Mouse (Mus musculus) liver, postnatal 0 days (tissue): ENCODE results near the gene Syt7. TPM values are rescaled to one million over a fixed set of nuclear protein-coding genes. Genes with fewer than 3 reads are reported as not detected.

Experiments
- ATAC-seq: fragments of 200-750 bp; cut with Nextera tagmentation; 2 replicates; pipeline ENCODE4 v1.8.0; 2017; ENCODE audit warnings: mild to moderate bottlenecking, moderate library complexity
- DNase-seq: peaks from one replicate; pipeline ENCODE4 v3.0.0-alpha.2; 2016
- H3K27ac ChIP-seq: fragments of 300-500 bp; sonication (generic); 2 replicates; pipeline ENCODE4 v1.5.1; 2014; ENCODE audit warnings: antibody characterized with exemption, moderate library complexity, mild to moderate bottlenecking, low read depth
- H3K27me3 ChIP-seq: fragments of 300-500 bp; sonication (generic); 2 replicates; pipeline ENCODE4 v1.6.1; 2014; ENCODE audit warnings: low read length, control low read depth, mixed read lengths; ENCODE audit not compliant: insufficient read depth
- H3K36me3 ChIP-seq: fragments of 300-500 bp; sonication (generic); replicated peaks from 2 replicates; pipeline ENCODE4 v1.6.1; 2014; ENCODE audit warnings: mild to moderate bottlenecking, control low read depth, low read length, moderate library complexity, mixed read lengths; ENCODE audit not compliant: insufficient read depth
- H3K4me1 ChIP-seq: fragments of 300-500 bp; sonication (generic); 2 replicates; pipeline ENCODE4 v1.6.1; 2014; ENCODE audit warnings: antibody characterized with exemption, mild to moderate bottlenecking, control low read depth; ENCODE audit not compliant: insufficient read depth
- H3K4me2 ChIP-seq: fragments of 300-500 bp; sonication (generic); 2 replicates; pipeline ENCODE4 v1.6.1; 2014; ENCODE audit warnings: low read depth, mild to moderate bottlenecking, low read length, moderate library complexity, mixed read lengths
- H3K4me3 ChIP-seq: fragments of 300-500 bp; sonication (generic); 2 replicates; pipeline ENCODE4 v1.5.1; 2014; ENCODE audit warnings: low read depth, low read length
- H3K9ac ChIP-seq: fragments of 300-500 bp; sonication (generic); replicated peaks from 2 replicates; pipeline ENCODE4 v1.6.1; 2014; ENCODE audit warnings: mild to moderate bottlenecking, moderate library complexity
- H3K9me3 ChIP-seq: fragments of 300-500 bp; sonication (generic); 2 replicates; pipeline ENCODE4 v1.6.1; 2016; ENCODE audit warnings: mild to moderate bottlenecking, control low read depth, low read length, mixed read lengths
- CTCF ChIP-seq: sonication (generic); IDR thresholded peaks from 2 replicates; pipeline ENCODE4 v1.5.1; 2016; ENCODE audit warnings: antibody characterized with exemption, low read depth
- EP300 ChIP-seq: IDR thresholded peaks from 2 replicates; pipeline ENCODE4 v1.6.1; 2016; ENCODE audit warnings: antibody characterized with exemption, low read depth, mild to moderate bottlenecking
- WGBS: fragments of 180-500 bp; shearing (Covaris S2); extraction: QIAGEN DNeasy Blood & Tissue Kit; methylation state at CpG from one replicate; pipeline ENCODE4 v1.1.7; 2014; ENCODE audit not compliant: insufficient replicate concordance; 5-methylcytosine and 5-hydroxymethylcytosine counted together
- polyA plus RNA-seq: library from polyadenylated mRNA; unstranded; fragments of >200 nt; fragmentation: Nextera tagmentation; extraction: Ambion mirVana; gene quantifications from 2 replicates; pipeline ENCODE4 v1.2.1, GENCODE M21; 2015

Syt7 gene
- polyA plus RNA-seq, 1 experiment from 2014 or later: 0.04 TPM

- WGBS: 29% methylated on average over 6 of the region's 6 CpGs
- TF ChIP-seq EP300 (no peak), CTCF (no peak)
- no peak for DNase-seq
- Histone ChIP-seq H3K4me3 (no peak overlapping the region), H3K27ac (no peak overlapping the region), H3K4me2 (no peak overlapping the region), H3K27me3 (no peaks in the 10 kb centered on the region), H3K9me3 (no peaks in the 10 kb centered on the region), H3K36me3 (no peaks in the 10 kb centered on the region), H3K4me1 (no peaks in the 10 kb centered on the region), H3K9ac (no peak overlapping the region)
- ATAC-seq: no peak
These were observed 84.9 kb downstream of the Syt7 start for GRCm38 (mm10) chr19:10473779-10474178.

GRCm38 (mm10) chr19:10479541-10479940 is 90.7 kb downstream of the Syt7 start:
- H3K27ac ChIP-seq: no peak overlapping the region
- TF ChIP-seq EP300 (no peak), CTCF (no peak)
- 37% methylated on average over 4 of the region's 4 CpGs for WGBS

GRCm38 (mm10) chr19:10482703-10483102 is 93.8 kb downstream of the Syt7 start, which contains the start of gene Ppp1r32:
TSS of gene Ppp1r32 (minus strand) at chr19:10482928.
- no peak within 1 kb of the TSS for H3K9ac ChIP-seq
- DNase-seq (no peak), ATAC-seq (no peak)
- WGBS: 36% methylated on average over 6 of the region's 6 CpGs
- H3K4me3 ChIP-seq: no peak within 1 kb of the TSS
- no peak within 1 kb of the TSS for H3K27ac ChIP-seq
- TF ChIP-seq CTCF (no peak), EP300 (no peak)
- H3K4me1 ChIP-seq: no peaks in the 10 kb centered on the region
- no peak within 1 kb of the TSS for H3K4me2 ChIP-seq
- H3K36me3 ChIP-seq: no peaks in the 10 kb centered on the region
- no peaks in the 10 kb centered on the region for H3K9me3 ChIP-seq
- peaks cover 4% of the 10 kb centered on the region; the same call in 1 of the 2 replicates for H3K27me3 ChIP-seq

More at GRCm38 (mm10) chr19:10479541-10479940, 90.7 kb downstream of the Syt7 start:
- DNase-seq: peak; percentile 28
- peaks cover 4% of the 10 kb centered on the region; the same call in 1 of the 2 replicates for H3K27me3 ChIP-seq
- no peak overlapping the region for H3K4me3 ChIP-seq
- no peaks in the 10 kb centered on the region for H3K9me3 ChIP-seq
- no peaks in the 10 kb centered on the region for H3K4me1 ChIP-seq
- no peak overlapping the region for H3K9ac ChIP-seq
- H3K36me3 ChIP-seq: no peaks in the 10 kb centered on the region
- H3K4me2 ChIP-seq: no peak overlapping the region
- peak; percentile 45; the same call in 1 of the 2 replicates for ATAC-seq

GRCm38 (mm10) chr19:10486264-10486738 is 97.4 kb downstream of the Syt7 start:
- peaks cover 4% of the 10 kb centered on the region; the same call in 1 of the 2 replicates for H3K27me3 ChIP-seq
- no peak for TF ChIP-seq EP300
- peak; percentile 93 for TF ChIP-seq CTCF
- DNase-seq (peak; percentile 53), ATAC-seq (peak; percentile 69)
- H3K27ac ChIP-seq: no peak overlapping the region
- no peak overlapping the region for H3K4me2 ChIP-seq
- H3K4me3 ChIP-seq: no peak overlapping the region
- no peaks in the 10 kb centered on the region for H3K4me1 ChIP-seq
- no peaks in the 10 kb centered on the region for H3K36me3 ChIP-seq
- no peaks in the 10 kb centered on the region for H3K9me3 ChIP-seq
- 19% methylated on average over 9 of the region's 9 CpGs for WGBS
- H3K9ac ChIP-seq: no peak overlapping the region

GRCm38 (mm10) chr19:10495670-10496069 is 106.8 kb downstream of the Syt7 start:
- Histone ChIP-seq H3K4me3 (no peak overlapping the region), H3K4me1 (no peaks in the 10 kb centered on the region), H3K27ac (no peak overlapping the region), H3K4me2 (no peak overlapping the region), H3K36me3 (peaks cover 17% of the 10 kb centered on the region), H3K9ac (no peak overlapping the region), H3K9me3 (no peaks in the 10 kb centered on the region), H3K27me3 (no peaks in the 10 kb centered on the region)
- TF ChIP-seq EP300 (no peak), CTCF (no peak)
- WGBS: 70% methylated on average over 1 of the region's 1 CpGs
- ATAC-seq (no peak), DNase-seq (no peak)

GRCm38 (mm10) chr19:10496976-10497375 is 108.1 kb downstream of the Syt7 start:
- Histone ChIP-seq H3K4me1 (no peaks in the 10 kb centered on the region), H3K9me3 (no peaks in the 10 kb centered on the region), H3K27ac (no peak overlapping the region), H3K9ac (no peak overlapping the region), H3K4me3 (no peak overlapping the region), H3K27me3 (no peaks in the 10 kb centered on the region), H3K36me3 (peaks cover 30% of the 10 kb centered on the region), H3K4me2 (no peak overlapping the region)
- TF ChIP-seq EP300: no peak
- TF ChIP-seq CTCF: no peak
- DNase-seq (no peak), ATAC-seq (no peak)
- WGBS: 67% methylated on average over 2 of the region's 2 CpGs
